Mouse (Mus musculus): ENCODE measurements around the gene Neil3.

GRCm38 (mm10) chr8:53600826-53601225 lies 38.0 kb downstream of the Neil3 start:
- TF ChIP-seq CEBPB (IDR thresholded peaks at IDR 0.05; ENCODE audit: insufficient read depth, poor library complexity, severe bottlenecking), result no peak
- no peak for TF ChIP-seq POLR2A (IDR thresholded peaks at IDR 0.05; ENCODE audit: insufficient read length, low read depth)
- no peak for TF ChIP-seq SRF (IDR thresholded peaks at IDR 0.05; ENCODE audit: control insufficient read depth, insufficient read length, low read depth)
- TF ChIP-seq POLR2AphosphoS2 (IDR thresholded peaks at IDR 0.05; ENCODE audit: insufficient read length, low read depth), result no peak
- no peak for TF ChIP-seq E2F4 (IDR thresholded peaks at IDR 0.05; ENCODE audit: insufficient read depth)
- TF ChIP-seq MAX (IDR thresholded peaks at IDR 0.05; ENCODE audit: low read depth), result no peak
- TF ChIP-seq TCF12 (IDR thresholded peaks at IDR 0.05; ENCODE audit: insufficient read depth, poor library complexity, severe bottlenecking), result no peak

Data from myocyte (in vitro differentiated cells).